Mouse (Mus musculus): Measurements from ENCODE around the gene Serpine2.

- TF ChIP-seq CTCF (IDR thresholded peaks at IDR 0.05; ENCODE audit: control insufficient read depth, insufficient read depth, insufficient replicate concordance, low read depth, low read length): no peak
- no peak for TF ChIP-seq POLR2A (IDR thresholded peaks at IDR 0.05; ENCODE audit: control insufficient read depth, low read depth, low read length)
Observed at GRCm38 (mm10) chr1:79754936-79755335, 106.0 kb downstream of the Serpine2 start.

Measured in testis, adult 2 months (tissue).